Mouse (Mus musculus) myocyte (in vitro differentiated cells): ENCODE data around the gene Atn1.

Experiments
- MYOD1 ChIP-seq, 3 experiments: IDR thresholded peaks; one replicate each; pipeline ENCODE4 v1.6.1; 2011; ENCODE audit warnings: control low read depth in 2 of 3, low read depth in 2 of 3, mild to moderate bottlenecking in 2 of 3, moderate library complexity in 1 of 3; ENCODE audit not compliant: insufficient read length in 2 of 3, control insufficient read depth in 1 of 3
- POLR2A ChIP-seq: IDR thresholded peaks from one replicate; pipeline ENCODE4 v1.6.1; 2011; ENCODE audit warnings: low read depth, mild to moderate bottlenecking, control low read depth, moderate library complexity; ENCODE audit not compliant: insufficient read length
- USF1 ChIP-seq: IDR thresholded peaks from one replicate; pipeline ENCODE4 v1.6.1; 2011; ENCODE audit warnings: low read depth, mild to moderate bottlenecking, control low read depth, moderate library complexity

DNA sequence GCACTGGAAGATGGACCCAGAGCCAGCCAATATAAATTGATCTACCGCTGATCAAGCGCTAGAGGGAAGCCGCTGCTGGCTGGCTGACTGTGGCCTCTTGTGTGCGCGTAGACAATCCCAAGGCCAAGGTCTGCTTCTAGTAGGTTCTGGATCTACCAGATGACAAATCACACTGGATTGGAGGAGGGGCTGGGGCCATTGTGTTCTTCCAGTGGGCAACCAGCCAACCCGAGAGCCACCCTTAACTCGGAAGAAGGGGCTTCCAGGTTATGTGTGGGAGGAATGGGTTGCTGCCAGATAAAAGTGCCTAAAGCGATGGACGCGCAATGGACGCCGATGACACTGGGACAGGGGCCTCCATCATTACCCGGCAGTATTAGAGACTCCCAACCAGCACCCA, 38.4 kb downstream of the Atn1 start:
- TF ChIP-seq USF1 (no peak), POLR2A (no peak), MYOD1 (IDR thresholded peaks at IDR 0.05; ENCODE audit: control insufficient read depth in 1 of 3, insufficient read length in 2 of 3, low read depth in 2 of 3) (no peak)
